Mouse (Mus musculus): ENCODE results near the gene Polrmt.

DNA sequence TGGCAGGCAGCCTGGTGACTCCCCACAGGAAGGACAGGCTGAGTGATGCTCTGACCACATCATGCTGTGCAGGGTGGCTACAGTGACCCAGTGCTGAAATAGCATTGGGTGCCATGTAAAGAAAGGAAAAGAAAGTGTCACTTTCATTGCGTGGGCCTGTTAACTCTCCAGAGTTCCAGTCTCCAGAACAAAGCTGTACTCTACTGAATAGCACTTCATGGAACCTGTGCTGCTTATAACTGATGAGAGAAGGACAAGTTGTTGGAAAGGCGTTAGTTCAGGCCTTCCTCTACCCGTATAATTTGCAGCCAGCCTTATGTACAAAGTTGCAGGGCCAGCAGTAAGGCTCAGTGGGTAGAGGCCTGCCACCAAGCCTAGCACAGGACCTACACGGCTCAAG is 57.7 kb downstream of the Polrmt start, which contains the start of gene Gzmm:
- TF ChIP-seq CTCF (conservative IDR thresholded peaks at IDR 0.05 in 1 of 2, IDR thresholded peaks at IDR 0.05 in 1 of 2; ENCODE audit: low read depth in 2 of 2, low read length in 2 of 2) (no peak), JUN (IDR thresholded peaks at IDR 0.05; ENCODE audit: insufficient read depth, low read depth, low read length) (no peak), MAX (IDR thresholded peaks at IDR 0.05; ENCODE audit: low read length) (no peak), KAT2A (IDR thresholded peaks at IDR 0.05; ENCODE audit: insufficient replicate concordance, low read length) (no peak), ETS1 (conservative IDR thresholded peaks at IDR 0.05; ENCODE audit: low read depth, low read length) (no peak), POLR2A (IDR thresholded peaks at IDR 0.05; ENCODE audit: low read depth, low read length) (no peak), NELFE (IDR thresholded peaks at IDR 0.05; ENCODE audit: low read depth, low read length) (no peak), MAFK (IDR thresholded peaks at IDR 0.05; ENCODE audit: insufficient replicate concordance, low read length) (no peak), NRF1 (IDR thresholded peaks at IDR 0.05; ENCODE audit: low read depth, low read length) (no peak), UBTF (IDR thresholded peaks at IDR 0.05; ENCODE audit: low read depth, low read length) (no peak), TBP (conservative IDR thresholded peaks at IDR 0.05; ENCODE audit: low read depth, low read length) (no peak), USF1 (IDR thresholded peaks at IDR 0.05; ENCODE audit: low read depth, low read length) (no peak), TCF12 (IDR thresholded peaks at IDR 0.05; ENCODE audit: low read depth, low read length) (no peak)
